Mouse (Mus musculus) kidney, adult 2 months (tissue): ENCODE data around the gene Atp5d. TPM values are rescaled to one million over a fixed set of nuclear protein-coding genes. Genes with fewer than 3 reads are reported as not detected.
A peak's percentile ranks its signal among the peaks of the same experiment; 100 is the strongest.

Source experiments
- DNase-seq: peaks from one replicate; pipeline ENCODE4 v3.0.0; 2021
- H3K27ac ChIP-seq: fragments of 200-500 bp; 2 replicates; pipeline ENCODE4 v1.5.1; 2012; ENCODE audit warnings: low read depth, low read length, control low read depth, inconsistent platforms; ENCODE audit not compliant: insufficient read depth
- H3K27me3 ChIP-seq: fragments of 200-500 bp; replicated peaks from 2 replicates; pipeline ENCODE4 v1.6.1; 2012; ENCODE audit warnings: mild to moderate bottlenecking, moderate library complexity, low read length, inconsistent platforms; ENCODE audit not compliant: control insufficient read depth, insufficient read depth
- H3K36me3 ChIP-seq: fragments of 200-500 bp; 2 replicates; pipeline ENCODE4 v1.6.1; 2012; ENCODE audit warnings: mild to moderate bottlenecking, moderate library complexity, low read length, inconsistent platforms; ENCODE audit not compliant: control insufficient read depth, insufficient read depth
- H3K4me1 ChIP-seq: fragments of 200-500 bp; 2 replicates; pipeline ENCODE4 v1.6.1; 2011; ENCODE audit warnings: low read length; ENCODE audit not compliant: control insufficient read depth, insufficient read depth
- H3K4me3 ChIP-seq: fragments of 200-500 bp; 2 replicates; pipeline ENCODE4 v1.5.1; 2011; ENCODE audit warnings: mild to moderate bottlenecking, low read depth, low read length, control low read depth; ENCODE audit not compliant: insufficient read depth
- CTCF ChIP-seq: fragments of 200-500 bp; conservative IDR thresholded peaks from 2 replicates; pipeline ENCODE4 v1.5.1; 2011; ENCODE audit warnings: low read depth, mild to moderate bottlenecking, control low read depth, low read length, moderate library complexity, mixed read lengths; ENCODE audit not compliant: insufficient read depth, insufficient read length
- POLR2A ChIP-seq: fragments of 200-500 bp; IDR thresholded peaks from one replicate; pipeline ENCODE4 v1.6.1; 2011; ENCODE audit warnings: low read depth, low read length, control low read depth
- WGBS: fragments of 180-500 bp; shearing (Covaris S2); methylation state at CpG from one replicate; pipeline ENCODE4 v1.1.7; 2018; 5-methylcytosine and 5-hydroxymethylcytosine counted together
- polyA plus RNA-seq: library from polyadenylated mRNA; depleted of rRNA; stranded (reverse); fragments of >200 nt; gene quantifications from 2 replicates; pipeline ENCODE4 v1.2.3, GENCODE M21; 2012; rRNA removed

The Atp5d gene
- polyA plus RNA-seq, 1 experiment = 1,948 TPM

DNA sequence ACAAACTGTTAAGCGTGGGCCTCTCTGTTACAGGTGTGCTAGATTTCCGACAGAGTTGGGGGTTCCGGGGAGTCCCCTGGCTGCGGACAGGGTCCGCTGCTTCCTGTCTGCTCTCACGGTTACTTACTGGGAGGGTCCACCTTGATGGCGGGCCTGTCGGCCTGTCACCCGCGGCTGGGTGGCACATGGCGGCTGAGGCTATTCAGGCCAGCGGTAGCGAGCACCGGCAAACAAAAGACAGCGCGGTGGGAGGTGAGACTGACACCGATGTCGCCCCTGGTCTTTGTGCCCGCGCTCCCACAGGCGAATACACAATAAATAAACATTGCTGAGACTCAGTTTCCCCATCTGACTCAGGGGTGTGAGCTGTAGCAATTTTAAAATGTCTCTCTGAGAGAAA lies 51.6 kb downstream of the Atp5d start:
- Histone ChIP-seq H3K27me3 (peaks cover 5% of the 10 kb centered on the region; the same call in 1 of the 2 replicates), H3K27ac (no peak overlapping the region), H3K36me3 (no peaks in the 10 kb centered on the region), H3K4me1 (no peaks in the 10 kb centered on the region), H3K4me3 (no peak overlapping the region)
- WGBS = 11% methylated on average over 21 of the region's 21 CpGs
- TF ChIP-seq CTCF (no peak), POLR2A (no peak)
- no peak for DNase-seq

DNA sequence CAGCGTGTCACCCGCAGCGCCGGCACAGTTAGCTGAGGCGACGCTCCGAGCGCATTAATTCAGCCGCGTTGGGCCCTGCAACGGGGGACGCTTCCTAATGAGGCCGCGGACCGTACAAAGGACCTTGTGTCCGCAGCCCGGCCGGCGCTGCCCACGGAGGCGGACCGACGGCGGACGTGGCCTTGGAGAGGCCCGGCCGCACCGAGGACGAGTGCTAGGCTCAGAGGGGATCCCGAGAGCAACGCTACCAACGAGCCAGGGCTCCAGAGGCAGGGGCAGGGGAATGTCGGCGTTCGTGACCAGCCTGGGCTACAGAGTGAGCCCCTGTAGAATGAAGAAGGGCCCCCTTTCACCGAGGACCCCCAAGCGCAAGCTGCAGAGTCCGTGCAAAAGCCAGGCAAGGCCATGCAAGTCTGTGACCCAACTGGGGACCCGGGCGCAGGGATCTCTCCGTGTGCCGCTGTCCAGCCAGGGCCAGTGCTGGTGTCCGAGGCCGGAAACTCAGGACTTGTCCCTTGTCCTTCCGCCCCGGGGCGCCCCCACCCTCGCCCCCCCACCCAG lies 52.1 kb downstream of the Atp5d start:
- peaks cover 5% of the 10 kb centered on the region; the same call in 1 of the 2 replicates for H3K27me3 ChIP-seq
- DNase-seq = peak; percentile 37
- H3K36me3 ChIP-seq = no peaks in the 10 kb centered on the region
- no peaks in the 10 kb centered on the region for H3K4me1 ChIP-seq
- H3K27ac ChIP-seq = no peak overlapping the region
- H3K4me3 ChIP-seq = peak overlapping the region; percentile 55
- under 1% methylated on average over 48 of the region's 48 CpGs for WGBS
- no peak for TF ChIP-seq POLR2A
- TF ChIP-seq CTCF = no peak

DNA sequence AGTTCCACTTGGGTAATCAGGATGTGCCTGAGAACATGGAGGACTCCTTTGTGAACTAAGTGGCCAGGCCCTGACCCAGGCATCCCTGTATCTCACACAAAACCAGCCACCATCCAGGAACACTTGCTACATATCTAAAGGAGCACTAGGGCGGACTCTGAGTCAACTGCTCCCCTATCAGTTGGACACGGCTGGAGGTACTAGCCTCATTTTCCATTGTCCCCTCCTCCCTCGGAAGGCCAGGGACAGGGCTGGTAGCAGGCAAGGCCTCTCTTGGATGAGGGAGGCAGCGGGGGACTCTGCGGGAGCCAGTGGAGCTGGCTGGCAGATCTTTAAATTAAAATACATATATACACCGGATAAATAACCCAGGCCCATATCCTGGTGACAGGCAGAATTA lies 55.5 kb downstream of the Atp5d start:
- Histone ChIP-seq H3K4me3 (no peak overlapping the region), H3K27ac (no peak overlapping the region), H3K4me1 (no peaks in the 10 kb centered on the region), H3K36me3 (no peaks in the 10 kb centered on the region), H3K27me3 (peaks cover 5% of the 10 kb centered on the region; the same call in 1 of the 2 replicates)
- DNase-seq = no peak
- 92% methylated on average over 6 of the region's 6 CpGs for WGBS
- TF ChIP-seq CTCF (no peak), POLR2A (no peak)

DNA sequence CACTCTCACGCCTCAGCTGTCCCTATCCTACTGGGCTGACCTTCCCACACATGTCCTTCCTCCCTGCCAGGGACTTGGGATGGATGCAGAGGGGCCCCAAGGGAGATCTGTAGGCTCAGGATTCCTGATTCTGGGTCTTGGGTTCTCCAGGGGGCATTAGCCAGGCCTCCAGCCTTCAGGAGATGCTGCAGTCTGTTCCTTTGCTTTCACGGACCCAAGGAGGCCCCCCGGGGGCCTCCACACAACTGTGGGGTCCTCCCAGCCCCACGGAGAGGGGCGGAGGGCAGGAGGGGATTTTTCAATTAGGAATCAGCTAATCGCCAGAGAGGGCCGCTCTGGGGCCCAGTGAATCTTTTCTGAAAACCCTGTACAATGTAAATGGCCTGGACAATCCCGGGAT lies 56.0 kb downstream of the Atp5d start:
- peaks cover 5% of the 10 kb centered on the region; the same call in 1 of the 2 replicates for H3K27me3 ChIP-seq
- H3K36me3 ChIP-seq = no peaks in the 10 kb centered on the region
- no peak overlapping the region for H3K27ac ChIP-seq
- no peaks in the 10 kb centered on the region for H3K4me1 ChIP-seq
- H3K4me3 ChIP-seq = no peak overlapping the region
- TF ChIP-seq CTCF (no peak), POLR2A (no peak)
- no peak for DNase-seq
- 82% methylated on average over 8 of the region's 8 CpGs for WGBS

Other genes starting within 250 kb of the Atp5d start
- 1,335 and 2,389 TPM in 2 replicates for gene Cfd, start 247.8 kb upstream of the Atp5d start, polyA plus RNA-seq
- 57.1 and 75.4 TPM in 2 replicates for gene Med16, start 229.7 kb upstream of the Atp5d start, polyA plus RNA-seq
- not detected in 2 replicates for gene Gm26602, start 227.8 kb upstream of the Atp5d start, polyA plus RNA-seq
- gene Kiss1r, start 221.7 kb upstream of the Atp5d start, polyA plus RNA-seq = 5.6 and 9.2 TPM in 2 replicates
- 146 and 154 TPM in 2 replicates for gene R3hdm4, start 217.4 kb upstream of the Atp5d start, polyA plus RNA-seq
- gene Arid3a, start 211.6 kb upstream of the Atp5d start, polyA plus RNA-seq = 6.7 and 8.1 TPM in 2 replicates
- gene Wdr18, start 178.5 kb upstream of the Atp5d start, polyA plus RNA-seq = 60.4 and 67.5 TPM in 2 replicates
- 1.6 and 2.0 TPM in 2 replicates for gene Grin3b, start 167.9 kb upstream of the Atp5d start, polyA plus RNA-seq
- gene Tmem259, start 154.3 kb upstream of the Atp5d start, polyA plus RNA-seq = 262 and 316 TPM in 2 replicates
- 52.3 and 55.5 TPM in 2 replicates for gene Cnn2, start 150.0 kb upstream of the Atp5d start, polyA plus RNA-seq
- 10.6 and 11.8 TPM in 2 replicates for gene Abca7, start 142.1 kb upstream of the Atp5d start, polyA plus RNA-seq
- gene Arhgap45, start 122.0 kb upstream of the Atp5d start, polyA plus RNA-seq = 9.6 and 25.5 TPM in 2 replicates
- gene Polr2e, start 98.8 kb upstream of the Atp5d start, polyA plus RNA-seq = 230 and 235 TPM in 2 replicates
- gene Gpx4, start 91.5 kb upstream of the Atp5d start, polyA plus RNA-seq = 1,431 and 1,557 TPM in 2 replicates
- 27.7 and 30.8 TPM in 2 replicates for gene Sbno2, start 33.1 kb upstream of the Atp5d start, polyA plus RNA-seq
- 114 and 117 TPM in 2 replicates for gene Stk11, start 22.8 kb upstream of the Atp5d start, polyA plus RNA-seq
- gene Cbarp, start 2.2 kb downstream of the Atp5d start, polyA plus RNA-seq = 8.1 and 8.7 TPM in 2 replicates
- 65.6 and 67.0 TPM in 2 replicates for gene Midn, start 9.6 kb downstream of the Atp5d start, polyA plus RNA-seq
- 86.7 and 87.8 TPM in 2 replicates for gene Cirbp, start 27.4 kb downstream of the Atp5d start, polyA plus RNA-seq
- gene 1600002K03Rik, start 34.3 kb downstream of the Atp5d start, polyA plus RNA-seq = 7.9 and 11.2 TPM in 2 replicates
- gene Efna2, start 40.9 kb downstream of the Atp5d start, polyA plus RNA-seq = 1.5 TPM in 2 replicates
- 25.6 and 30.4 TPM in 2 replicates for gene Mum1, start 87.8 kb downstream of the Atp5d start, polyA plus RNA-seq
- gene Ndufs7, start 110.5 kb downstream of the Atp5d start, polyA plus RNA-seq = 1,001 and 1,041 TPM in 2 replicates
- 66.7 and 68.4 TPM in 2 replicates for gene Gamt, start 122.4 kb downstream of the Atp5d start, polyA plus RNA-seq
- gene Dazap1, start 122.9 kb downstream of the Atp5d start, polyA plus RNA-seq = 45.6 and 49.1 TPM in 2 replicates
- 1,371 and 1,777 TPM in 2 replicates for gene Rps15, start 153.8 kb downstream of the Atp5d start, polyA plus RNA-seq
- gene Apc2, start 157.3 kb downstream of the Atp5d start, polyA plus RNA-seq = 0.74 and 0.95 TPM in 2 replicates
- 47.8 and 52.5 TPM in 2 replicates for gene 2310011J03Rik, start 181.9 kb downstream of the Atp5d start, polyA plus RNA-seq
- 9.1 and 12.2 TPM in 2 replicates for gene Pcsk4, start 190.9 kb downstream of the Atp5d start, polyA plus RNA-seq
- 24.7 and 25.1 TPM in 2 replicates for gene Reep6, start 191.3 kb downstream of the Atp5d start, polyA plus RNA-seq
- 5.5 and 7.4 TPM in 2 replicates for gene Adamtsl5, start 209.8 kb downstream of the Atp5d start, polyA plus RNA-seq
- gene Plk5, start 217.8 kb downstream of the Atp5d start, polyA plus RNA-seq = 1.8 and 2.0 TPM in 2 replicates
- 7.9 and 11.9 TPM in 2 replicates for gene Mex3d, start 249.0 kb downstream of the Atp5d start, polyA plus RNA-seq